Mouse (Mus musculus): Measurements from ENCODE around the gene Kcnj10.

GRCm38 (mm10) chr1:172382090-172382489 lies 41.1 kb downstream of the Kcnj10 start:
- TF ChIP-seq POLR2A (IDR thresholded peaks at IDR 0.05; ENCODE audit: low read depth, low read length) (no peak), CTCF (IDR thresholded peaks at IDR 0.05; ENCODE audit: extremely low read depth, insufficient read depth, insufficient read length, insufficient replicate concordance) (no peak)

Data from spleen, adult 2 months (tissue).